ENCODE assay signal across 8 mouse cellular contexts in the genomic region with DNA sequence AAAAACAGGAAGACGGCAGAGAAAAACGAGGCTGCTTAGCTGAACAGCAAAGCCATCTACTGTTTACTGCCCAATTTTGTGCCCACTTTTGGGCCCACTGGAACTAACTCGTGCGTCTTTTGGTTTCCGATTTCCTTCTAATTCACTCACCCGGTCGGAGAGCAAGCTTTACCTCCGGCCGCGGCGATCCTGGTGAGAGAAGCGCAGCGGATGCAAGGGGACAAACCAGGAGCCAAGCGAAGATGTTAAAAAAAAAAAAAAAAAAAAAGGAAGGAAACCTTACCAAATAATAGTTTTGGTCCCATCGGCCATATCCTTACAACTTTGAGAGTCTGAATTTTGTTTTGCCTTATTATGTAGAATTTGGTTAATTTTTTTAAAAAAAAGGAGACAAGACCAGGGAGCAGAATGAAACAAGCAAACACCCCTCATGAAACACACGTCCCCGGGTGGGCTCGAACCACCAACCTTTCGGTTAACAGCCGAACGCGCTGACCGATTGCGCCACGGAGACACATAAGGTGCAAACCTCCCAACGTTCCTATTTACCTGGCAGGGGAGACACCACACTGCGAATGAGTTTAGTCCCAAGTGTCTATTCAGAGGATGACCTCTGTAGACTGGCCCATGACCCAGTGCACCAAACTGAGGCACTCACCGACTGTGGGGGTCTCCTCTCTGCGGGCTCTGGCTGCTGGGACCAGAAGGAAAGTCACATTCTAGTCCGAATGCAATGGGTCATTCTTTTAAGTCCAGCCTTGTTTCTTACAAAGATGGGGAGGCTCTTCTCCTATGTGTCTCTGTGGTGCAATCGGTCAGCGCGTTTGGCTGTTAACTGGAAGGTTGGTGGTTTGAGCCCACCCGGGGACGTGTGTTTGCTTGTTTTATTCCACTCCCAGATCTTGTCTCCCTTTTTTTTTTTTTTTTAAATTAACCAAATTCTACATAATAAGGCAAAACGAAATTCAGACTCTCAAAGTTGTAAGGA. TPM values are rescaled to one million over a fixed set of nuclear protein-coding genes. Genes with fewer than 3 reads are reported as not detected.
DNase-seq lines count a peak whose midpoint lies in the region; ATAC-seq and TF ChIP-seq lines count a peak whose summit lies in the region.

No protein-coding gene starts in this region.

- TF ChIP-seq EP300 in lung, postnatal 0 days (IDR thresholded peaks at IDR 0.05): no peak

- no peaks in the 10 kb centered on the region for H3K9me3 ChIP-seq in lung, postnatal 0 days (ENCODE audit: low read length)
- no peaks in the 10 kb centered on the region for H3K9me3 ChIP-seq in embryonic facial prominence, embryonic 10.5 days
- H3K9me3 ChIP-seq in limb, embryonic 11.5 days (ENCODE audit: control insufficient read depth, low read length): no peaks in the 10 kb centered on the region

- H3K4me2 ChIP-seq in lung, postnatal 0 days (replicated peaks; ENCODE audit: low read depth, low read length): peak overlapping the region; percentile 48
- peak overlapping the region; percentile 39 for H3K4me2 ChIP-seq in limb, embryonic 11.5 days (ENCODE audit: low read depth, severe bottlenecking)

- peak overlapping the region; percentile 29 for H3K4me3 ChIP-seq in lung, postnatal 0 days (ENCODE audit: low read depth, low read length)
- H3K4me3 ChIP-seq in embryonic facial prominence, embryonic 10.5 days: peak overlapping the region; percentile 50
- H3K4me3 ChIP-seq in limb, embryonic 11.5 days (ENCODE audit: low read depth, low read length): peak overlapping the region; percentile 9; the same call in 1 of the 2 replicates
- H3K4me3 ChIP-seq in small intestine, adult 2 months (ENCODE audit: low read depth, low read length): peak overlapping the region; percentile 50

- no peak for TF ChIP-seq CTCF in lung, postnatal 0 days (IDR thresholded peaks at IDR 0.05)
- TF ChIP-seq CTCF in small intestine, adult 2 months (IDR thresholded peaks at IDR 0.05; ENCODE audit: extremely low read depth, insufficient read length, insufficient replicate concordance, low read depth, low read length): no peak

- H3K9ac ChIP-seq in lung, postnatal 0 days (replicated peaks; ENCODE audit: low read depth): no peak overlapping the region; the same call in 1 of the 2 replicates
- H3K9ac ChIP-seq in limb, embryonic 11.5 days (ENCODE audit: low read length): 0 out of 2 replicates have a peak overlapping the region, but pooled peaks have one; percentile 27

- 4% methylated on average over 36 of the region's 36 CpGs for WGBS in lung, postnatal 0 days
- 2% methylated on average over 36 of the region's 36 CpGs for WGBS in embryonic facial prominence, embryonic 10.5 days
- 3% methylated on average over 36 of the region's 36 CpGs for WGBS in limb, embryonic 11.5 days
- WGBS in small intestine, adult 2 months: 8% methylated on average over 36 of the region's 36 CpGs

- H3K36me3 ChIP-seq in lung, postnatal 0 days (ENCODE audit: insufficient read depth, low read length): no peaks in the 10 kb centered on the region
- H3K36me3 ChIP-seq in embryonic facial prominence, embryonic 10.5 days (replicated peaks): no peaks in the 10 kb centered on the region
- no peaks in the 10 kb centered on the region for H3K36me3 ChIP-seq in limb, embryonic 11.5 days (ENCODE audit: control insufficient read depth, insufficient read depth, low read length)
- no peaks in the 10 kb centered on the region for H3K36me3 ChIP-seq in small intestine, adult 2 months (ENCODE audit: control insufficient read depth, insufficient read depth, low read length)

- H3K4me1 ChIP-seq in lung, postnatal 0 days (ENCODE audit: insufficient read depth, low read depth, low read length): 0 out of 2 replicates have a peak, but pooled peaks cover 3% of the 10 kb centered on the region
- H3K4me1 ChIP-seq in embryonic facial prominence, embryonic 10.5 days: peaks cover 26% of the 10 kb centered on the region
- H3K4me1 ChIP-seq in limb, embryonic 11.5 days (ENCODE audit: control insufficient read depth, insufficient read depth, low read length): 0 out of 2 replicates have a peak, but pooled peaks cover 4% of the 10 kb centered on the region
- peaks cover 4% of the 10 kb centered on the region; the same call in 1 of the 2 replicates for H3K4me1 ChIP-seq in small intestine, adult 2 months (ENCODE audit: control insufficient read depth, insufficient read depth, insufficient read length, low read length)

- no peak for DNase-seq in lung, postnatal 0 days (ENCODE audit: low spot score)
- no peak for DNase-seq in lung, postnatal 36 days
- peak; percentile 66 for DNase-seq in embryonic facial prominence, embryonic 10.5 days (ENCODE audit: low spot score)
- peak; percentile 65 for DNase-seq in limb, embryonic 11.5 days (ENCODE audit: low spot score)
- no peak for DNase-seq in adrenal gland, adult 2 months
- no peak for DNase-seq in layer of hippocampus, postnatal 10 days (ENCODE audit: low spot score in 2 of 2)
- DNase-seq in urinary bladder, adult 18-20 months (ENCODE audit: low spot score in 2 of 2): no peak

- no peak for TF ChIP-seq POLR2A in small intestine, adult 2 months (IDR thresholded peaks at IDR 0.05; ENCODE audit: low read depth, low read length)

- peaks cover 87% of the 10 kb centered on the region for H3K27me3 ChIP-seq in lung, postnatal 0 days (replicated peaks; ENCODE audit: insufficient read depth, low read length)
- H3K27me3 ChIP-seq in embryonic facial prominence, embryonic 10.5 days (replicated peaks; ENCODE audit: low read depth, poor library complexity, severe bottlenecking): peaks cover 97% of the 10 kb centered on the region
- peaks cover 47% of the 10 kb centered on the region for H3K27me3 ChIP-seq in limb, embryonic 11.5 days (ENCODE audit: control insufficient read depth, insufficient read depth, low read length)
- peaks cover 72% of the 10 kb centered on the region for H3K27me3 ChIP-seq in small intestine, adult 2 months (ENCODE audit: control insufficient read depth, insufficient read depth, low read length)

- no peak for ATAC-seq in lung, postnatal 0 days
- ATAC-seq in limb, embryonic 11.5 days (ENCODE audit: insufficient number of reproducible peaks, low FRiP score, low TSS enrichment, low read depth): no peak

- no peak overlapping the region for H3K27ac ChIP-seq in lung, postnatal 0 days (ENCODE audit: low read length)
- no peak overlapping the region for H3K27ac ChIP-seq in embryonic facial prominence, embryonic 10.5 days (replicated peaks)
- H3K27ac ChIP-seq in limb, embryonic 11.5 days (replicated peaks; ENCODE audit: low read depth, low read length): no peak overlapping the region
- no peak overlapping the region for H3K27ac ChIP-seq in small intestine, adult 2 months (ENCODE audit: insufficient read depth, low read depth, low read length)

RNA-seq across cellular contexts. Expression of a gene that starts 40.7 kb away (rescaled TPM):
- polyA plus RNA-seq in lung, postnatal 0 days (2015; fragmentation: Nextera tagmentation; extraction: Ambion mirVana): 4.7 and 5.3 TPM in 2 replicates
- polyA plus RNA-seq in embryonic facial prominence, embryonic 10.5 days (2016; fragmentation: Nextera tagmentation; extraction: Ambion mirVana): 1.0 and 1.3 TPM in 2 replicates
- 0.67 and 0.88 TPM in 2 replicates for polyA plus RNA-seq in limb, embryonic 11.5 days (2014; fragmentation: Nextera tagmentation; extraction: Ambion mirVana)
- 1.8 and 2.4 TPM in 2 replicates for polyA plus RNA-seq in small intestine, adult 2 months (2012; rRNA removed)
- 1 to 10 TPM; 1.9 to 2.1 TPM for total RNA-seq in adrenal gland, adult 2 months (2021)
- polyA plus RNA-seq in adrenal gland, adult 2 months (2012; rRNA removed): 2.2 and 2.3 TPM in 2 replicates
- total RNA-seq in layer of hippocampus, postnatal 10 days (2021): 1 to 10 TPM; 1.9 TPM

Comparison
In these comparisons a context has a peak if more than half of its experiments do, and no peak if none do; other contexts are left out.
1. DNase-seq: peak in embryonic facial prominence, embryonic 10.5 days (single experiment) and limb, embryonic 11.5 days (single experiment); none in lung, postnatal 0 days (single experiment), lung, postnatal 36 days (single experiment), adrenal gland, adult 2 months (single experiment), layer of hippocampus, postnatal 10 days (0 of 2) and urinary bladder, adult 18-20 months (0 of 2).
2. Peak in every context shown above with its lines, with median percentiles within 50 percentile points of each other: H3K4me3 ChIP-seq.